Mouse (Mus musculus) adrenal gland, adult 18-20 months (tissue): ENCODE data around the gene Dcaf8. TPM values are rescaled to one million over a fixed set of nuclear protein-coding genes. Genes with fewer than 3 reads are reported as not detected.

Experiments
- DNase-seq, 2 experiments: peaks; one replicate each; pipeline ENCODE4 v3.0.0; 2021 to 2022; ENCODE audit warnings: low spot score in 2 of 2
- total RNA-seq, 2 experiments: library from RNA; stranded (reverse); gene quantifications; 1 replicate in 1 of 2; 2 replicates in 1 of 2; pipeline ENCODE4 v1.2.3; 2021

Dcaf8 gene
- total RNA-seq, 2 experiments from 2014 or later, result 98.5 to 125 TPM

DNA sequence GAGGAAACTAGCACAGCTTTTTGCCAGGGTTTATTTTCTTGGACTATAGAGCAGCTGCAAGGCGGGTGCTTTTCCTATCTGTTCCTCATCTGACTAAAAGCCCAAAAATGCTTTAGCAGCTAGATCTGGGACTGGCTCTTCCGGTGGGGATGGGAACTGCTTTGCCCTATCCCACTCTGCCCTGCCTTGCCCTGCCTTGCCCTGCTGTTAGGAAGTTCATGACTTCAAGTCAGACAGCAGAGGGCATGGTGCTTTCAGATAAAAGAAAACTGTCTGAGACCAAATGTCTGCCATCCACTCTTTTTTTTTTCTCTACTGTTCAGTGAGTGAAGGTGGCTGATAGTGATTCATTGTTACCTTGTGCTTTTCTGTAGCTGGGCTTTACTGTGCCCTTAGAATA lies 43.7 kb downstream of the Dcaf8 start:
- no peak for DNase-seq

DNA sequence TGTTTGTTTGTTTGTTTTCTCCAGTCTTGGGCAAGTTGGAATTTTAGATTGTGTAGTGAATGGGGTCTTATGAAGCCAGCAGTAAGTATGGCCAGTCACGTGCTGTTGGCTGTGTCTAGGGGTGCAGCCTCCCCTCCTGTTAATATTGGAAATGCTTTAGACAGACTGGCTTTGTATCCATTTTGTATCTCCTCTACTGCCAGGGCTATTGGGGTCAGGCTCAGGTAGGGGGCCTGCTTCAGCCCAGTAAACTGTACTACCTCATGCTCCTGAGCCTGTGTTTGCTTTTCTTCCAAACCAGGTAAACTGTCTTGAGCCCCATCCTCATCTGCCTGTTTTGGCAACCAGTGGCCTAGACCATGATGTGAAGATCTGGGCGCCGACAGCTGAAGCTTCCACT lies 44.3 kb downstream of the Dcaf8 start:
- DNase-seq, result no peak

DNA sequence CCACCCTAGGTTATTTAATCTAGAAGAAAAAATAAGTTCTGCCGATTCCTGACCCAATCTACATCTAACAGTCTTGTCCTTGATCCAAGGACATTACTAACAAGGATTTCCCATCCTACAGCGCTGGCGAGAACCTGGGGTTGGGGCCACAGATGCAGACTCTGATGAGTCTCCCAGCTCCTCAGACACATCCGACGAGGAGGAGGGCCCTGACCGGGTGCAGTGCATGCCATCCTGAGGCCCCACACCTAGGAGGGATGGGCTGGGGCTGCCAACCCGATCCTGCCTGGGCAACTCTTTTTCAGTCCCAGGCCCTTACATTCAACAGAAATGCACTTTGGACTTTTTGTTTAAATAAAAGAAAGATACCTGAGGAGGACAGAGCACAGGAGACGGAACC lies 46.6 kb downstream of the Dcaf8 start:
- no peak for DNase-seq

DNA sequence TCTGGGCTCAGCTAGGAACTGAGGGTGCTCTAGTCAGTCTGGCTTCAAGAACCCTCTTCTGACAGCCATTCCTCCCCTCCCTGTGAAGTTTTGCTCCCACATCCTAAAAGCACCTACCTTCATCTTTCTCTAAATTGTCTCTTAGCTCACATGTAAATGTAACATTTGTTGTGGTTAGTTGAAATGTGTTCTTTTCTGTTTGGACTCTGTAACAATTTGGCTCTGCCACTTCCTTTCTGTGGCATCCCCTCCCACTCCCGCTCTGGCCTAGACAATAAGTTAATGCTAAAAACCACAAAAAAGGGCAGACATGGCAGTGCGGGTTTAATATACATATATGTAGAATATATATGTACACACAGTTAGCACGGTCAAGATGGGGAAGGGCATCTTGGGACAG lies 49.3 kb downstream of the Dcaf8 start:
- no peak for DNase-seq

DNA sequence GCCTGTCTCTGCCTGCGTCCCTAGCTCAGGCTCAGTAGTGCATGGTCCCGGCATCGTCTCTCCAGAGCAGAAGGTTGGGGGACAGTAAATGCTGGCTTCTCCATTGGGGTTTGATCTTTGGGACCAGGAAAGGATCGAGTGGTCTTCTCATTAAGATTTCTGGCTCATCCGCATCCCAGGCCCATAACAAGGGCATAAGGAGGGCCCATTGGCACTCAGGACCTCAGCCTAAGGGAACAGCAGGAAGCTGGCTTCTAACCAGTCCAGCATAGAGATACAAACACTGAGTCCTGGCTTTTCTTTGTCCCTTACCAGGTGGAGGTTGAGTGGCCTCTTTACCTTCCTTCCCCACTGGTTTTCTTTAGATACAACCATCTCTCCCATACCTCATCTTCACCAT lies 50.0 kb downstream of the Dcaf8 start:
- no peak for DNase-seq

DNA sequence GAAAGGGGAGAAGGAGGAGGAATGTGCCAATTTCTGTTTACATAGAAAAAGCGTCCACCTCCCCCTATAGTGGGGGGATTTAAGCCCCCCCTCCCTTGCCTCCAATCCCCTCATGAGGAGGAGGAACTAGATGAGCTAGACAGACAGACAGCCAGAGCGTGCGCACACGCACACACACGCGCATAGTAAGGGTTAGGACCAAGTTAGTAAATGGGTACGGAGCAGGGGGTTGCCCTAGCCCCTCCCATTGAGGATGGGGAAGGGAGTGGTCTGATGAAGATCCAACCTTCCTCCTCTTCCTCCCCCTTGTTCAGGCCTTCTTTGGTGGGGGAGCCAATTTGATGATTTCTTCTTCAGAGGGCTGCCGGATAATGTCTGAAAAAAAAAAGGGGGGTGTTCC lies 50.4 kb downstream of the Dcaf8 start:
- no peak for DNase-seq

DNA sequence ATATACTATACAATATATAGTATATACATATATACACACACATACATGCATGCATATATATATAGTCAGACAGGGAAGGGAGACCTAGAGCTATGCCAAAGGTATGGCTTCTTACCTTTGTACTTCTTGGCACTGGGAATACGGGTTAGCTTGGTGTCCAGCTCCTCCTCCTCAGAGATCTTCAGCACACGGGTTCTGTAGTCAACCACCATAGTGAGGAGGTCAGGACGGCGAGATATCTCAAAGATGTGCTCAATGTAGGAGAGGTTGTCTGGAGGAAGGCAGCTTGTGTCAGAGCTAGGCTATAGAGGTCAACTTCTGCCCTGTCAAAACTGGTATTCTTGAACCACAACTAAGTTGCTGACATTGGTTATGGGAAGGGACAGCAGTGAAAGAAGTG lies 51.1 kb downstream of the Dcaf8 start:
- no peak for DNase-seq

DNA sequence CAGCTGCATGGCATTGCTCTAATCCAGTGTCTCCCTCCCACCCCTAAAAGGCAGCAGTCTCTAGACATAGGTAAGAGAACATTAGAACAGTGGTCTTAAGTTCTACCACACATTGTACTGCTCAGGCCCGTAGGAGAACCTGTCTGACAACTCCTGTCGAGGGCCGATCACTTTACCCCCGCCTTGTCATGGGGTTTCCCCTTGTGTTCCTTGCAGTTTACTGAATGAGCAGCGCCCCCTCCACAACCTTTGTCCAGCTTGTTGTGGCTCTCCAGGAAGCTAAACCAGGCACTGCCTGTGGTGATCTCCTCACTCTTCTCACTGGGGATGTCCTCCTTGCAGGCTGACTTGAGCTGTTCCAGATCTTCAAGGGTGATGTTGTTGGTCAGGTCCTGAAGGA lies 52.3 kb downstream of the Dcaf8 start:
- DNase-seq, result no peak

DNA sequence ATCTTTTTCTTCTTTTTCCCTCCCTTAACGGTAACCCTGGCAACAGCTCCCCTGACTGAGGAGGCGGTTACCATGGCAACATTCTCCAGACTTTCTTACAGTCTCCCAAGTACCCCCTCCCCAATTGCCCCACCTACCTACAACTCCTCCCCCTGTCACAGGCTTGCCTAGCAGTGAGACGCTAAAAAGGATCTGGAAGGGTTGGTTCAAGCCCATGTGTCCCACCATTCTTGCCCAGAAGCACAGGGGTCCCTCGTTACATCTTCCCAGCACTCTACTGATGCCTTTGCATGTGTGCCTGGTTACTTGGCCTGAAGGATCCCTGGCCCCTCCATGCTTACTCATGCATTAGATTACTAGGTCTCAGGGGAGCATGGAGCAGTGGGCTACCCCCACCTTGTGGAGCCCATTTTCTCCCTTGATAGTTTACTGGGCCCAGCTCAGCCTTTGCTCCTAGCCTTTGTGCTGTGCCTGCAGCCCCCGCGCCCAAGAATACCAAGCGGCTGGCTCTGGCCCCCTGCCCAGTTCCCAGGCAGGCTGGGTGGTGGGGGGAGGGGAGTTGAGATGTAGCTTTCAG lies 53.1 kb downstream of the Dcaf8 start:
- no peak for DNase-seq

DNA sequence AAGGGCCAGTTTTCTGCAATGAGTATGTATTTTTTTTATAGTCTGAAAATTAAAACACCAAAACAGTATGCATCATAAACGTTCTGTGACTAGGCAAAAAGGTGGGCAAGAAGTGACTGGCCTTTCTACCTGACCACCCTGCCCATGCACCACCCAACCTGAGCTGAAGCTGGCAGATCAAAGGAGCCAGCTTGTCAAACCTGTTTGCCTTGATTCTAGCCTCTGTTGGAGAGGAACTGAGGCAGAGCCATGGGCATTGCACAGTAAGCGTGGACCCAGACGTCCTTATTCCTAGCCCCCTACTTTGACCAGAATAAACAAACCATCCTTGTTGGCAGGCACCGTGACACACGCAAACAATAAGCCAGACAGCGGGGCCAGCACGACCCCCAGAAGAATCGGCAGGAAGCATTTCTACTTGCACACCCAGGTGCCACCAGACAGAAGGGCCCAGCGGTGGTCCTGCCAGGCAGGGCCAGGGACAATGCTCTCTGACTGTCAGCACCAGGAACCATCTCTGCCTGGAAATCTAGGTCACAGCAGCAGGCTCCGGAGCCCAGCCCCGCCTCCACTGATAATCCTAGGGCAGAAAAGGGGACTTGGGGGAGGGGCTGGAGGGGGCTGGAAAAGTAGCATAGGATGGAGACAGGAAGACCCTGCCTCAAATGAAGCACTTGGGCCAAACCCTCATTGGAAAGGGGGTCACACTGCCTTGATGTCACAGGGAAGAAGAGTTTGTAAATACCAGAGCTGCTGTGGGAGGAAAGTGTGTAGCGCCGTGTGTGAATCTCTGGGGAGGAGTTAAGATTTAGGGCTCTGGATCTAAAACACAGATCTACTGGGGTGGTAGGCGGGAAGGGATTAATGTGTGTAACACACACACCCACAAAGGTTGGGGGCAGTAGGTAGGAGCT lies 54.3 kb downstream of the Dcaf8 start:
- DNase-seq, result peak in 1 of 2 experiments; percentile 27

DNA sequence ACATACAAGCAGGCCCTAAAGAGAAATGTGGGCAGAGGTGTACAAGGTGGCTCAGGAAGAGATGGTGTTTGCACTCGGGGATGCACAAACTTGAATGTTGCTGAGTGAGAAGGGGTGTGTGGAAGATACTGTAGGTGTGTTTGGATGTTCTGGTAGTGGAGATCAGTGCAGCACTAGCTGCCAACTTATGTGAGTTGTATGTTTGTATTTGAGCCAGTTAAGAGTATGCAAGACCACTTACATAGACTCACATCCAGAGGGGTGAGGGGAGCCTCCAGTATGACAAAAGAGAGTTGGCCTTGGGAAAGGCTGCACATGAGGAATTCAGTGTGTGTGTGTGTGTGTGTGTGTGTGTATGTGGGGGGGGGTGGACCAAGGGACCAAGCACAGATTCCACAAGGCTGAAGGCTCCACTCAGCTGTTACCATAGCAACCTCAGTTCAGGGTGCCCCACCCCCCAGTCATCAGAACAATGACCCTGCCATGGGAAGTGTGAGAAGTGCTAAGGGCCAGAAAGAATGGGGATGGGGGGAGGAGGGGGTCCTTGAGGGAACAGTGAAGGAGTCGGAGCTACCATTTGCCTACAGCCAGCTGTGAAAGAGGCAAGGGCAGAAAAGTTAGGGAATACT lies 55.1 kb downstream of the Dcaf8 start:
- DNase-seq, result peak in 1 of 2 experiments; percentile 20

DNA sequence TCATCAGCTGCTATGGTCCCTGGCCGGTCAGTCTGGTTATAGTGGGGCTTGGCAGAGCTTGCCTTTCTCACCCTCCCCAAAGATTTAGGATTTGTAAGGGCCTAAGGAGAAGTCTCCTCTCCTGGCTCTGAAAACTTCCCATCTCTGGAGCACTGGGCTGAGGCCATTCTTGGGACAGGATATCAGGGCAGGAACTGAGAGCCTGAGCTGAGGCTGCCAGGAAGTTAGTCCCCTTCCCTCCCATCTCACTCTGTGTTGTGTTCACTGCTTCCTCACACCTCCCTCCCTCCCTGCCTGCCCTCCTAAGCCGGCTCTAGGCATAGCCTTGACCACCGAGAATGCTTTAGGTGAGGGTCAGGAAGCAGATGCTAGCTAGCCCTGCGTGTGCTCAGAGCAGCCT lies 55.7 kb downstream of the Dcaf8 start:
- peak in 1 of 2 experiments; percentile 27 for DNase-seq

DNA sequence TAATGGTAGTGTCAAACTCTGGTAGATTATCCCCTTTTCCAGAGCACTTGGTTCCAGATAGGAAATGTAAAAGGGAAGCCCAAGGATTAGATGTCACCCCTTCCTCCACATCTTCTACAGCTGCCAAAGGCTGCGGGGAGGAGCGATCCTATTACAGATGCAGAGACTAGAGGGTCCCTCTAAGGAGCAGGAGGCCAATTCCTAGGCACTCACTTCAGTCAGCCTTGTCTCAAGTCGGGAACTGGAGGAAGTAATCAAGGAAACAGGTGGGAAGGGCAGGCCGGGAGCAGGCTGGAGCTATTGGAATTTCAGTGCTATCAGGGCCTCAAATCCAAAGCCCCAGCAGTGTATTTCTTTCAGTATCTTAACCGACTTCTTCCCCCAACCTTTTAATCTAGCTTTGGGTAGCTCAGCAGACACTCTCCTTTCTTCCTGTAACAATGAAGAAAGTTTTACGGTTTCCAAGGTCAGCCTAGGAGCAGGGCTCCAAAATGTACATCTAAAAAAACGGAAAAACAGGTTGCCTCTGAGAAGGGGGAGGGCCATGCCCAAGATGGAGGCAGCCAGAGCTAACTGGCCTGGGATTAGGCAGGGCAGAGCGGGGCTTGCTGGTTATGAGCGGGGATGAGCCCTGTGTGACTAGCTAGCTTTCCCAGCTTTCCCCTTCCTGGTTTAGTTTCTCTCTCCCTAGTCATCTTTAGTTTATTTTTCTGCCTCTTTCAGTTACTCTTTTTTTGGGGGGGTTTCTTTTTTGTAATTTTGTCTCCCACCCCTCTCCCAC lies 56.3 kb downstream of the Dcaf8 start:
- peak in 1 of 2 experiments; percentile 19 for DNase-seq

DNA sequence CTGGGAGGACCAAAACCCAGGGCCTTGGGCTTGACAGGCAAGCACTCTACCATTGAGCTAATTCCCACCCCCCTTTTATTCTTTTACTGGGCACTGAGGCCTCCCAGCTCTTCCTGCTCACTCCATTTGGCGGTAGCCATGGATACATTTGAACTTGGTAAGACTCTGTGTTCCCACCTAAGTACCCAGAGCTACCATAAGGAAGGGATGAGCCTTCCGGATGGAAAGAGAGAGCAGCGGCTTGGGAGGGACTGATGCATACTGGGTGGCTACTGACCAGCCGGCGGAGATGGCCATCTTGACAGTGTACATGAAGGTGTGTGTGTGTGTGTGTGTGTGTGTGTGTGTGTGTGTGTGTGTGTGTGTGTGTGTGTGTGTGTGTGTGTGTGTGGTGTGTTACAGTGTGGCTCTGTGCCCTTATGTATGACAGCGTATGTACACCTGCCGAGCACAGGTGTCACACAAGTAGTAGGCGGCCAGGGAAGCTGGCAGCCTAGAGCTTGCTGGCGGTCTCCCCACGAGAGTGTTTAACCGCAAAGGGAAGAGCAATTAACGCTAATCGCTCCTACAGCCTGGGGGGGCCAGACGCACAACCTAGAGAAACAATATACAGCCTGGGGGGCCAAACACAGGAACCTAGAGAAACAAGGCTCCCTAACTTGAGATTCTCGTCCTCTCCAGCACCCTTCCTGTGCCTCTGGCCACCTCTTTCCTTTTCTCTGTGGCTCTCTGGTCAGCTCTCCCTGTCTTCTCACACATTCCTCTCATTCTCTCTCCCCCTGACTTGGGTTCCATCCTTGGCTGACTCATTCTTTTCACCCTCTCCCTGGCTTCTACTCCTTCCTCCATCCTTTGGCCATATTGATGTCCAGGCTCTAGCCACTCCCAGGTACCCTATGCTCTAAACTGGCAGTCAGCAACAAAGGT lies 57.2 kb downstream of the Dcaf8 start:
- DNase-seq, result peak in 1 of 2 experiments; percentile 20

DNA sequence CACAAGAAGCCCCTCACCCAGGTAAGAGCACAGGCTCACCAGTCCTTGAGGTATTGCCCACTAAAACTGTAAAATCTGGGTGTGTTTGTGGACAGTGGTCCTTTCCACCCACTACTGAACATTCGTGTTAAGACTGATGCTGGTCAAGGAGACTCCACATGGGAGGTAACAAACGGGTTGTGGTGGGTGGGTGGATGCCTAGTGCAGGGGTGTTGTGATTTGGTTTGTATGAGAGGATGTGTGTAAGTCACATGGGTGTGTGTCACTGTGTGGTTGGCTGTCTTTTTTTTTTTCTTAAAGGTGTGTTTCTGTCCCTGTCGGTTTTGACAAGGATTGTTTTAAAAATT lies 57.8 kb downstream of the Dcaf8 start:
- peak in 1 of 2 experiments; percentile 16 for DNase-seq

DNA sequence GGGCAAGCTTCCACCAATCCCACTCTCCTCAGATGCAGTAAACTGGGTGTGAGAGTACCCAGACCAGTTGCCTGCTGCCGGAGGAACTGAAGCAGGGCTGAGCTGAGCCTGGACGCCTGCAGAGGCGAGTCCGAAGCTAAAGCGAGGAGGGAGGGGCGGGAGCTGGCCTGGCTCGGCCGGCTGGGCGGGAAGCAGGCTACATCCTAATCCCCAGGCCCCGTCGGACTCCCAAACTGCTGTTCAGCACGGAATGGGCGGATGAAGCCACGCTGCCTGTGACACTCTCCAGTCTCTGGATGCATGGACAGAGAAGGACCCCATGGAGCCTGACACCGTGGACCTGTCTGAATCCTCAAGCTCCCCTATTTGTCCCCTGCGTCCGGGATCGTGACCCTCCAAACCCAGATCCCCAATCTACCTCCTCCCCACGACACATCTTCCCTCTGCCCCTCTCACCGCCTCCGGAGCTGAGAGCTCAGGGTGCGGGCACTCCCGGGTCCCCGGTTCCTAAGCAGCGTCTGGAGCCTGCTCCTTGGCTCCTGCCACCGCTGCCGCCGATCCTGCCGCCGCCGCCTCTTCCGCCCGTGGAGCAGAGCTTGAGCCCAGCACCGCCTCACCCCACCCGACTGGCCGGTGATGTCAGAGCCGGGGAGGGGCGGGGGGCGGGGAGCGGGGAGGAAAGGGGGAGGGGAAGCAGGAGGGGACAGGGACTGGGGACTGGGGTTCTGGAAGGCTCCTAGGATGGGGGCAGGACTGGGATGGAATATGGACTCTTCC lies 58.4 kb downstream of the Dcaf8 start, which contains the start of gene Pea15a:
Gene Pea15a, minus strand, starts transcription at position 664 of the 777 bp plus-strand sequence.
- peak; percentile 80 to 84 for DNase-seq

DNA sequence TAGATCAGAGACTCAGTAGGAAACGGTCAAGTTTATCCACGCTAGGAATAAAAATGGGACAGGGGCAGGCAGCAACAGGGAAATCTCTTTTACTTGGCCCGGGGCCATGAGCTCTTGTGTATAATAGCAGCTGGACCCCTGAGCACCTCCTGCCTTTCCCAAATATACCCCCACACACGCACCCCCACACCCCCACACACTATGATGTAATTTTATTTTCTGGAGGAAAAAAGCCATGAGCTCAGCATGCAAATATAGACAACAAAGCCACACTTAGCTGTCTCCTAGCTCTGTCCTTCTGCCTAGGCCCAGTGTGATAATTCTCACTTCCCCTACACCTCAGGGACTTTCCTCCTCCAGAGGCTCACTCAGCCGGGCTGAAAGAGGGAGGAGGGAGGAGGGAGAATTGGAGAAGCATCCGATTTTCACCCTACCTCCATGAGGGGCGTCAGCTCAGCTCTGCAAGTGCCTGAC lies 59.3 kb downstream of the Dcaf8 start:
- no peak for DNase-seq

DNA sequence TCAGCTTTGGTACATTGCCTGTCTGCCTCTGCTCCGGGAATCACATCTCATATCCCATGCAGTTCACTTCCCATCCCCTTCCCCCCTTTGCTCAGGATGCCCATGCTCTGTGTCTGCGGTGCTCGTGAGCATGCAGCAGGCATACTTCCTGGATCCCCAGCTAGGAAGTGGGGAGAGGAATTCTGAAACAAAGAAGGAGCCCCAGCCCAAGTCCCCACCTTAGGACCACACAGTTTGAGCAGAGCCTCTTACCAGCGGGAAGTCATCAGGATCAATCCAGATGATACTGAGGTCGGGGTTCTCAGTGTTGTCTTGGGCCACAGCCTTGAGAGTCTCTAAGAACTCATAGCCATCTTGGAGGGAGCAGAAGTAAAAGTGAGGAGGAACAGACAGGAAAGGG lies 64.9 kb downstream of the Dcaf8 start:
- no peak for DNase-seq

DNA sequence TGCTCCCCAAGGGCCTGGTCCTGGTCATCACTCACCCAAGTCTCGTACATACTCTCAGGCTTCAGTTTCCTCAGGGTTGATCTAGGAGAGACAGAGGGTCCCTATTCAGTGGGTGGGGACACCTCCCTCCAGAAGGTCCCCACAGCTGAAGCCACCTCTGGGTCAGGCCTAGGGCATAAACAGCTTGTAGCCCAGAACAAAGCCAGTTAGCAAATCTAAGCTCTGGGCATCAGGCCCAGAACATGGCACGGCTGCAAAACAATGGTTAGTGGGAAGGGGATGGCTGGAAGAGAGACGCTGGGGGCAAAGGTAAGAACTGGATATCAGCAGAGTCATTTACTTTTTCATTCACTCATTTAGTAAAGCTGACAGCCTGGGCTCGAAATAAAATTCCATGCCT lies 65.9 kb downstream of the Dcaf8 start:
- no peak for DNase-seq
